Mouse (Mus musculus) embryonic fibroblast, embryonic 13.5 days (primary cell): ENCODE measurements at regions not wholly inside any gene's neighbourhood (a gene's known extent, or its start where the extent isn't known, plus 50 kb on each side); places are given as distances from the start of the nearest gene placed in this dataset.

ENCODE experiments used
- CTCF ChIP-seq: IDR thresholded peaks from 2 replicates; pipeline ENCODE4 v1.5.1; 2011; ENCODE audit warnings: mild to moderate bottlenecking, control low read depth, low read length, moderate library complexity, borderline replicate concordance; ENCODE audit not compliant: insufficient read depth
- POLR2A ChIP-seq: IDR thresholded peaks from 2 replicates; pipeline ENCODE4 v1.6.1; 2011; ENCODE audit warnings: low read depth, mild to moderate bottlenecking, control low read depth, low read length, moderate library complexity

- TF ChIP-seq POLR2A = no peak
- no peak for TF ChIP-seq CTCF
Observed at GRCm38 (mm10) chr16:86604166-86604565, 702.5 kb upstream of the Adamts5 start.
